Mouse (Mus musculus): ENCODE results near the gene Dpep1.
A peak's percentile ranks its signal among the peaks of the same experiment; 100 is the strongest.
"Not testable (repeated sequence)": the region's sequence is repeated elsewhere in the genome, so short reads cannot be mapped to it uniquely, and the experiment has no call there.

Dpep1 gene

DNA sequence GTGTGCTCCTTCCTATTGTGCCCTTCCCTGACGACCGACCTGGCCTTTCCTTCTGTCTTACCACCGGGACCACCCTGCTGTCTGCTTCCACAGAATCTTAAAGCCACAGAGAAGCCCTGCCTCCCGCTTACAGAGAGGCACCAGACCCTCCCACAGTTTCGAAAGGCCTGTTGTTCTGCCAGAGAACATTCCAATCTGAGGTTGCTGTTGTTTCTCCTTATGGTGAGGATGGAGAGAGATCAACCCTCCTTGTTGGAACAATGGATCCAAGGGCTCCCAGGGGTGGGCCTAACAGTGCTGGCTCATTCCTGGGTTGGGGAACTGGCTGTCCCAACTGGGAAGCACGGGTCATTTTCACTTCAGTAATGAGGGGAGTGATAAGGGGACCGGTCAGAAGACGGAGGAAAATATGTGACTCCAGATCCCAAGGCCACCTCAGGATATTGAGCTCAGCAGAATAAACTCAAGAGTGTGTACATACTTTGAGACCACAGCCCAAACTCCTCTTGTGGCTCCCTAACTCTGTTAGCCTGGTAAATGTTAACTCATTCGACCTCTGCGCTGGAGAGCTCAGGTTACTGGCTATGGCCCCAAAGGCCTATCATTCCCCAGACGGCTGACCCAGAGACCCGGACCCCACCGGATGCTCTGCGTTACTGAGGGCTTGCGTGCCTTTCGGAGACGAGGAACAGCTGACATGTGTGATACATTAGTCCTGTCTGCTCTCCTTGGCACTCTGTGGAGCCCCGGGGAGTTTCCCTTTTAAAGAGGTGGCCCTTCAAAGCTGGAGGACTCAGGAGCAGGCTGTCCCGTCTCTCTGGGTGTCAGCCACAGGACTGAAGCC, at the start of gene Dpep1:
Gene Dpep1, plus strand, starts transcription at position 677 of the 844 bp plus-strand sequence.
- DNase-seq = no peak

DNA sequence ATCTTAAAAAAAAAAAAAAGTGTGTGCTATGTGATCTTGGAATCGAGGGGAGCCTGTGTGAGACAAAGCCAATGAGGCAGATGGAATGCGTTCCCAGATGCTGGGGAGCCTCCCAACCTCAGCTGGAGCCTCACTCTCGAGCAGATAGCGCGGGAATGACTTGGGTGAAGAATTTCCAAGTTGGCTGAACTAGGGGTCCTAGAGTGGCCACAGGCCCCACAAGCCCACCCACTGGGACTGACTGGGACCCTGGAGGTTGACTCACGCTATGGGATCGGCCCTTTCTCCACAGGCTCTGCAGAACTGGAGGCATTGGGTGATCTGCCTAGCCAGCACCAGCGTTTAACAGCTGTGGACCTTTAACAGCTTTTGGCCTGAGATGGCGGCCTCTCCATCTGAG, 49.8 kb upstream of the Dpep1 start:
- DNase-seq = no peak

DNA sequence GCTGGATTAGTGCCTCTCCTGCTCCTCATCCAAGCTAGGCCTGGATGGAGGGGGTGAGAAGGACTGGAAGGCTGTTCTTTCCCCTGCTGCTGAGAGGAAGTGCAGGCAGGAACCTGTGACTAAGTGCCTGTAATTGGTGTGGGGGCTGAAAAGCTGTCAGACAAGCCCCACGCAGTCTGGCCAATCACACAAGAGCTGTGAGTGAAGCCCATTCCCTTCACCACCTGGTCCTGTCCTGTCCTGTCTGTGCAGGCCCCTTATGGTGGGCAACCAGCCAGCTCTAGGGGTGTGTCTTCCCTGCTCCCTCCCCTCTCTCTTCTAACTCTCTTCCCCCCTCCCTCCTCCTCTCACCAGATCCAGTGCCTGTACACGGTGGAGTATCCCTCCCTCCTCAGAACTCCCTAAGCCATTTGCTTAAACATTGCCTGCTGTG, 48.4 kb upstream of the Dpep1 start:
- DNase-seq = no peak

DNA sequence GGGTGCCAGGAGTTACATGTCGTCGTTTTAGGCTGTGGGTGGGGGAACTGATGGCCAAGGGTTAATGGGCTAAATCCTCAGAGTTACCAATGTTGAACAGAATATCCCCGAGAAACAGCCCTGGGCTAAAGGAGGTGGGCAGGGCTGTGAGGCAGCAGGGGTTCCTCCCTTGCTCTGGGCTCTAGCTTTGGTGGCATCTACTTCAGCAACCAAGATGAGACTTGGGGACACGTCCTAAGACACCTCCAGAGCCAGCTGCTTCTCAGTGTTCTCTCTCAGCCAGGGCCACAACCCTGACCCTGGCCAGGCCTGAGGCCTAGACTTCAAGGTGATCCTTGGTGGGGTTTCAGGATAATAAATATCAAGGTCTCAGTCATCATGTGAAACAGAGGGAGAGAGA, 47.3 kb upstream of the Dpep1 start:
- DNase-seq = no peak

DNA sequence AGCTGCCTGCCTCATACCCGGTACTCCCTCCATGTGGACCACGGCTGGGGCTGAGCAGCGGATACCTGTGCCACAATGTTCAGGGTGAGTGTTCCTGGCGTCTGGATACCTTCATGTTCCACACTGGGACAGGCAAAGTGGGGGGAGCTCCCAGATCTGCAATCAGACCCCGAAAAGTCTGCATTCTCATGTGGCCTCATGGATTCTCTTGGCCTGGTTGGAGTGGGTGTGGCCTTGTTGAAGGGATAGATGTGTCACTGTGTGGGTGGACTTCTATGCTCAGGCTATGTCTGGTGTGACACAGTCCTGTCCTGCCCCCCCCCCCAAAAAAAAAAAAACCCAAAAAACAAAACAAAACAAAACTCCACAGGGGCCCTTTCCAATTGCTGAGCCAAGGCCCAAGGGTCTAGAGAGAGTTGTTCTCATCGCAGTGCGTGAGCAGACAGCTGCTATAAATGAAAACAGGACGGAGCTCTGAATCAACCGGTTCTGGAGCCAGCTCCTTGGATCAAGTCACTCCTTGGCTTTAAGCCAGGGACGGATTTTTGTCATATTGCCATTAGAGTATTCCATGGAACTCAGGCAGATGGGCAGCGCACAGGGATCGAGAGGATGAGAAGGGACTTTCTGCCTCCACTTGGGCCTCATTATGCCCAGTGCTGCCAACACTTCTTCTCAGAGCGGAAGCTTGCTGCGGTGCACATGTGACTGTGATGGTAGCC, 44.1 kb upstream of the Dpep1 start:
- DNase-seq = peak; percentile 67 to 86

DNA sequence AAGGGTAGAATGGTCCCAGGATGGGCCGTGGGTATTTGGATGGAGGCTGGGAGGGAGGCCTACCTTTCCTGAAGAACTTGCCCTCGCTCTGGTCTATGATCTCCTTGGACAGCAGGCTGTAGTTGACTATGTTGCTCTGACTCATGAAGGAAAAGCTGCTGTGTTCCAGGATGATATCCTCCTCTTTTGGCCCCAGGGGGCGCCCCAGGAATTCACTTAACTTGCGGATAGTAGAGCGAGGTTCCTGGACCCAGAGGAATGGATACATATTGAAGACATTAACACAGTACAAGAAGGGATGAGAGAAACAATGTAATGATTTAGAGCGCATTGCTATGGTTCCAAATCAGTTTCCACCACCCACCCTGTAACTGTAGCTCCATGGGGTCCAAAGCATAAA, 40.8 kb upstream of the Dpep1 start:
- no peak for DNase-seq

DNA sequence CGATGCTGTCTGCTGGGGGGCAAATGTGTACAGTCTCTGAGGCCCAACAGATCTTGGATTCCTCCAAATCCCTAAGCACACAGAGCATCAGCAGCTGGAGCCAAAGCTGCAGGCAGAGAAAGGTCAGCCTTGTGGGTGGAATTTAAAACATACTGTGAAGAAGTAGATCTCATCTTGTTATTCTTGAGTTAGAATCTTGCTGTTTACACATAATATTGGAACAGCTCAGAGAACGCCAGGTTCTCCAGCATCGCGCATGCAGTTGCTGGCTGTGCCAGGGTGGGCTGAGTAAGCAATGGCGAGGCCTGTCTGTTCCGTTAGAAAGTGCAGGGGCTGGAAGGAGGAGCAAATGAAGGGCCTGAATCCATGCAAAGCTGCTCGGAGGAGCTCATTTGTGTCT, 39.7 kb upstream of the Dpep1 start:
- DNase-seq = no peak

DNA sequence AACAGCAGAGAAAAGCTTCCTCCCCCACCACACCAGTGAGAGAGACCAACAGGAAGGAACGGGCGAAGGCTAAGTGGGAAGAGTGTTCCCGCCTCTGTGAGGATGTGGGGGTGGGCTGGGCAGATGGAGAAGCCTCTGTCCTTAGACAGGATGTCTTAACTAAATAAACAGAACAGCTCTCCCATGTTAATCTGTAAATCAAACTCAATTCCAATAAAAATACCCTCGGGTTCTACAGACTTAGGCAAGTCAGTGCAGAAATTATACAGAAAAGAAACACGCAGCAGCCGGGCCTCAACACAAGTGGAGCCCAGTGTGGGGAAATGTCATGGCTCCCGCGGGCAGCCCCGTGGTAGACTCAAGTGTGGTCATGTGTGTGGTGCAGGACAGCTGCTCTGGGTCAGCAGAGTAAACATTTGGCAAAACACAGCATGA, 35.3 kb upstream of the Dpep1 start:
- no peak for DNase-seq

DNA sequence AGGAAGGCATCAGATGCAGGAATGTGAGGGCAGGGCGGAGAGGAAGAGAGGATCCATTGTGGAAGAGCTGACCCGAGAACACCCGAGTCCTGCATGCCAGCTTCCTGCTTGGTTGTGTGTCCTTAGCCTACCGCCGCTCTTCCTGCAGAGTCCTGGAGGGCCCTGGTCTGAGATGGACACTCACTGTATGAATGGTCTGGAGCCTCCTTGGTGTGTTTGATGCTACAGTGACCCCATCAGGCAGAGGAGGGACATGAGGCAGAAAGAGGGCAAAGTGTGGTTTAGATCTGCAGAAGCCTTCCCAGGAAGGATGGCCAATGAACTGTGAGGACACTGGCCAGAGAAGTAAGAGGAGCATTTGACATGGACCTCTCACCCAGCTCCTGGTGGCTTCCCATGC, 30.9 kb upstream of the Dpep1 start:
- peak; percentile 29 to 34 for DNase-seq

DNA sequence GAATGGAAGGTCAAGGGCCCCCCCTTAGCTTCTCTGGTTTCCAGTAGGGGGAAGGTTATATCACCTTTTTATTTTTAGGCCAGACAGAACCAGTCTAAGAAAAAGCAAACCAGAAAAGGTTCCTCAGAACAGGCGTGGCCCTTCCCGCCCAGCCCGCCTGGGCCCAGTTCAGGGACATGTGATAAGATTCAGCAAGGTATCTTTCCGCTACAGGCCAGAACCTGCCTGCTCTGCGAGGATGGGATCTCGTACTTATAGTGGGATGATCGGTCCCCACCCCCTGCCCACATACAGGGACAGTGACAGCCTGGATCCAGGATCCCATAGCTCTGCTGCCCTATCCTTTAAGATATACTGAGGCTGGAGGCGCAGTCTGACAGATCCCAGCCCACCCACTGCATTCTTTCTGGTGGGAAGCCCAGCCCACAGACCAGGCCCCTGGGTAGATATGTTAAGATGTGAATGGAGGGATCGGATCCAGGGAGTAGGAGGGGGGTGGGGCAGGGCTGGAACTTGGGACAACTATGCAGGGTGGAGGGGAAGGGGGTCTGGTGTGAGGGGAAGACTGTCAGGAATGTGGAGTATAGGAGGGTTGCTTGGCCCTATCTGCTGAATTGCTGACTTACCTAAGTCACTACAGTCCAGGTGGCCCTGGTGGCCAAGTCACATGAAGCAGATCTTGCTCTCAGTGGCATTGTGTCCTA, 29.8 kb upstream of the Dpep1 start:
- DNase-seq = no peak

DNA sequence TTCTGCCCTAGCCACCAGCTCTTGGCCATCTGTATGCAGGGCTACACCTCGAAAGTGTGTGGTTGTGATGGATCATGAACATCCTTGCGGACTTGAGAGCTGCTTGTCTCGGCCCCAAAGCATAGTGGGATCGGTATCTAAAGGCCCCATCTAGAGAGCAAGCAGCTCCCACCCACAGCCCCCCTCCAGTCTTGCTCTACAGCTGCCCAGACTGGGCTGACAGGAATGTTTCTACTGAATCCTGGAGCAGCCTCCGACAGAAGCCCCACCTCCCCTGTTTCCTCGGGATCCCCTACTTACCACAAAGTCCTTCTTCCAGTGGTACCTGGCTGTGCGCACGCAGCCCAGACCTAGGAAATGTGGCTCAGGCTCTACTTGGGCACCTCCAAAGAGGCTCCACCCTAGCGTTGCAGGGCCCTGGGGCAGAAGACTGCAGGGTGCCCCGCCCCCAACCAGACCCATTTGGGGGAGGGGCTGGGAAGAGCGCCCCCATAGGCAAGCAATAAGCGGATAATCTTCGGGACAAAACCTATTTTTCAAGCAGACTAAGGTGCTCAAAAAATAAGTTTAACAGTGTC, 28.1 kb upstream of the Dpep1 start, which contains the start of gene Sult5a1:
Gene Sult5a1, minus strand, starts transcription at position 428 of the 578 bp plus-strand sequence.
- DNase-seq = no peak

DNA sequence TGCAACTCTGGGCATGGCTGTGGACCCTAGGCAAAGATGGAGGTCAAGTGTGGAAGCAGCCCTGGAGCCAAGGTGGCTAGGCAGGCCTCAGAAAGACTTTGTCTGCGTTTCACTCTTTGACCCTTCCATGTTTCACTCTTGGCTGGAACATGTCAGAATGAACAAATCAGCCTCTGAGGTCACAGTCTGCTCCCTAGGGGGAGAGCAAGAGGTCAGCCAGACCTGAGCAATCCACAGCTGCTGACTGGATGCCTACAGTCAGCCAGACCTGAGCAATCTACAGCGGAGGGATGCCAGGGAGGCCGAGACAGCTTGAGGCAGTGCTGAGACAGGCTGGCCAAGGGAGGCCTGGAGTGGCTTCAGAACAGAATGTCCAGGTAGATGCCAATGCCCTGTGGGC, 4.7 kb upstream of the Dpep1 start:
- DNase-seq = no peak

DNA sequence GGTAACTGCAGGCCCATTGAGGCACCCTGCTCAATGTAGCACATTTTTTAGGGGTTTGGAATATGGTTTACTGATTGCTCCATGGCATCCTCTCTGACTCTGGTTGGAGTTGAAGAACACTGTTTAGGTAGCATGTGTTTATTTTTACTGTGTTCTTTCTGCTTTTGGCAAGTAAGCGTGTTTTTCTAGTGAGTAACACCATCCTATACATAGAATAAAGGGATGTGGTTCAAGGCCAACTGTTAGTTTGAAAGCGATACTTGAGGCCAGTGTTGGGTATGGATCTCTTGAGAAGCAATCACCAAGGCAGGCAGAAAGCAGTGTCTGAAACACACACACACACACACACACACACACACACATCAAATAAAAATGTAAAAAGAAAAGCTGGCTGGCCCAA, 2.0 kb downstream of the Dpep1 start:
- DNase-seq = no peak

DNA sequence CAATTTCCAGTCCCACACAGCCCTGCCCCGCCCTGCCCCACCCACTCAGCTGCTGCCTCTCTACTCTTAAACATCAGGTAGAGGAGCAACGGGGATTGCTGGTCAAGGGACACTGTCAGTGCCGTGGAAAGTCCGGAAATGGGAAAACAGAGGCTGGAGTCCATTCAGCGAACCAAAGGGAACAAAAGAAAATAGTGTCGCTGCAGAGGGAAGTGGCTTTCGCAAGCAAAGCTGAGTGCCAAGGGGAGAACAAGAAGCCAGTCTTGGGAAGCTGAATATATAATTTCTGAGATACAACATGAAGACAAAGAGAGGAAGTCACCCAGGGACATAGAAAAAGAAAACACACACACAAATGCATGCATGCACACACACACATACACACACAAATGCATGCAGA, 2.8 kb downstream of the Dpep1 start:
- DNase-seq = no peak

DNA sequence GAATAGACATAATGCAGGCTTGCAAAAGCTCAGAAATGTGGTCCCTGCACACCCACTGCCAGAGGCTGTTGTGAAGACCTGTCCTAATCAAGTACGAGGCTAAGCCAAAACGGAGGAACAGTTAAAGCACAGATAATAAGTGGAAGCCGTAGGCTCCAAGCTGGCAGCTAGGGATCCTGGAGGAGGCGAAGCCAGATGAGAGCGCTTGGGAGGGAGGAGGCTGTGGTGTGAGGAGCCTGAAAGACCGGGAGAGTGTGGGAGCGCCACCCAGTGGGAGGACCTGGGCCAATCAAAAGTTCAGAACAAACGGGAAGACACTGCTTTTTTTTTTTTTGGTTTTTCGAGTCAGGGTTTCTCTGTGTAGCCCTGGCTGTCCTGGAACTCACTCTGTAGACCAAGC, 4.6 kb downstream of the Dpep1 start:
- peak; percentile 59 to 69 for DNase-seq

DNA sequence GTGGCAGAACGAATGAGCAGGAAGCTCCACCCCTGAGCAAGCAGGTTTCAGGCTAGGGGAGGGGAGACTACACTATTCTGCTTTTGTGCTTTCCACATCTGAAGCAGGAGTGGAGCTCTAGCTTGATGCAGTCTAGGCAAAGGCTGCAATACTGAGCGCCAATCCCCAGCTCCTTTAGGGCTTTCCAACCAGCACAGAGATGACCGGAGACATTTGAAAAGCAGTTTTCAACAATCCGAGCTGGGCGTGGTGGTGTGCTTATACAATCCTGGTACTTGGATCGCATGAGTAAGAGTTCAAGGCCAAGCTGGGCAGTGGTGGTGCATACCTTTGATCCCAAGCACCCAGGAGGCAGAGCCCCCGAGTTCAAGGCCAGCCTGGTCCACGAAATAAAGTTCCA, 5.9 kb downstream of the Dpep1 start:
- no peak for DNase-seq

DNA sequence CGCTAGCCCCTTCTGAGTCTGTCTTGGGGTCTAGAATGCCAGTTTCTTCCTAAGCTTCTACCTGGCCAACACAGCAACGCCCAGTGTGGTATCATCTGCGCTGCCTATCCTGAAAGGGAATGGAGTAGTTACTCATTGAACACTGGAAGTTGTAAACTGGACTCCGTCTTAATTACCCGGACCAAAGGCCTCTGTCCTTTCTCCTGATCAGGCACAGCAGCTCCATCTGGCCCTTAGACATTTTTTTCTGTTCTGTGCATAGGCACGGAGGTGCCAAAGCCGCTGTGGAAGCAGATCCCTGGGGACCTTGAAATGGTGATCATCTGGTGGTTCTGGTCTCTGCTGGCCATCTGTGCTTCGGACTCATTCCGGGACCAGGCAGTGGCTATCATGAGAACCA, 7.7 kb downstream of the Dpep1 start:
- DNase-seq = no peak

DNA sequence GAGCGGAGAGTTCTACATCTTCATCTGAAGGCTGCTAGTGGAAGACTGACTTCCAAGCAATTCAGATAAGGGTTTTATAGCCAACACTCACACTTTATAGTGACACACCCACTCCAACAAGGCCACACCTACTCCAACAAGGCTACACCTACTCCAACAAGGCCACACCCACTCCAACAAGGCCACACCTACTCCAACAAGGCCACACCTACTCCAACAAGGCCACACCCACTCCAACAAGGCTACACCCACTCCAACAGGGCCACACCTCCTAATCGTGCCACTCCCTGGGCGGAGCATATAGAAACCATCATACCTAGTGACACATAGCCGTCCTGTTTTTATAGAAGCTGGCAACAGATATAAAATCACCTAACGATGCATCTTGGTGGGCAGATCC, 11.0 kb downstream of the Dpep1 start:
- not testable (repeated sequence) for DNase-seq

DNA sequence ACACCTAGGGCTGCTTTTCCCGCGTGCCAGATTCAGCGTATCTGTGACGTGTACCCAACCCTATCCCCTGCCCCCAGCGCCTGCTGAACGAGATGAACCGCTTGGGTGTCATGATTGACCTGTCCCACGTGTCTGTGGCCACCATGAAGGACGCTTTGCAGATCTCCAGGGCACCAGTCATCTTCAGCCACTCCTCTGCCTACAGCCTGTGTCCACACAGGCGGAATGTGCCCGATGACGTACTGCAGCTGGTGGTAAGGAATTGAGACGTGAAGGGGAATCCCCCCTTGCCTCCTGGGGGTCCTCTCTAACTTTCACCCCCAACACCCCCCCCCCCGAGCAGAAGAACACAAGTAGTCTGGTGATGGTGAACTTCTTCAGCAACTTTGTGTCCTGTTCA, 13.8 kb downstream of the Dpep1 start:
- DNase-seq = no peak

DNA sequence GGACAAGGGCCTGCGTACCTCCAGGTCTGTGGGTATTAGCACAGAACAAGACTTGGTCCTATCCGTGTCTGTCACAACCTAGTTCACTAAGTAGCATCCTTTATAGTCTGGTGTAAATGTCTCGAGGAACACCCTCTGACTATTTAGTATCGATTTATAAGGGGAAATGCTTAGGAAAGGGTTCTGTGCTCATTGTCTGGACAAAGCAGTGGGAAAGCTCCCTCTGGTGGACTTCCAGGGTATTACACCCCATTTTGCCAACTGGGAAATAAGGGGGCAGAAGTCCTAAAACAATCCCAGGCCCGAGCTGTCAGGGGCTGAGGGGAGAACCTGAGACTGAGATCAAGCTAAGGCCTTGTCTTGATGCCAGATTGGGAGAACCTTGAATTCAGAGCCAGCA, 16.2 kb downstream of the Dpep1 start:
- DNase-seq = peak; percentile 70 to 81

DNA sequence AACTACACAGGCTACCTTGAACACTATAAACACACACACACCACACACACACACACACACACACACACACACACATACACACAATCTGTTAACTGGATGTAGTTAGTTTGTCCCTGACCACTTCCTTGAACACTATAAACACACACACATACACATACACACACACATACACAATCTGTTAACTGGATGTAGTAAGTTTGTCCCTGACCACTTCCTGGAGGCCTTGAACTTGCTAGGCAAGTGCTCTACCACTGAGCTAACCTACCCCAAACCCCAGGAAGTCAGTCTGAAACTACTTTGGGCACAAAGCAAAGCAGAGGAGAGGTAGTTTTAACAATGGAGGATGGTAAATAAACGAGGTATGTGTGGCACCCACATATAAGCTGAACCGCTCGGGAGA, 17.5 kb downstream of the Dpep1 start:
- no peak for DNase-seq

DNA sequence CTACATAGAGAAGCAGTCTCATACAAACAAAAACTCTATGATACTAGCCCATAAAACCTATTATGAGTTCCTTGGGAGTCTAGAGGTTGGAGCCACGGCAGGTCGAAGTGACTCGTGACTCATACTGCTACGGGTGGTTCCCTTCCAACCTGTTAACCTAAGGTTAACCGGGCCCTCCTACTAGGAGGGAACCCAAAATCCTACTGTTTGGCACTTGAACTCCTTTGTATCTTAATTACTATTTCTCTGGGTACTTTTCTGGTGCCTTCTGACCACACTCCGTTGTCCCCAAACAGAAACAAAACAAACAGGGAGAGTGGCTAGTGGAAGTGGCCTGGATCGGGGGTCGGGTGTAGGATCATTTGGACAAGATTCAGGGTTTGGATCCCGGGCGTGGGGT, 25.8 kb downstream of the Dpep1 start:
- no peak for DNase-seq
